In genomic region chr4:124755526-124755925, GRCm38 (mm10) we compare ENCODE assay signal across 11 mouse cellular contexts. TPM values are rescaled to one million over a fixed set of nuclear protein-coding genes. Genes with fewer than 3 reads are reported as not detected.
DNase-seq lines count a peak whose midpoint lies in the region; ATAC-seq and TF ChIP-seq lines count a peak whose summit lies in the region.
"Had no signal": no experiment of that assay in that cellular context is flagged by ENCODE, and none has a peak within 500 bp of the region (broad histone marks: within the 10 kb centered on the region; RNA-seq: fewer than 3 reads in every experiment).

No protein-coding gene starts in this region.

- TF ChIP-seq EP300 in stomach, postnatal 0 days (optimal IDR thresholded peaks at IDR 0.05), result no peak

- H3K9me3 ChIP-seq in intestine, embryonic 14.5 days (ENCODE audit: control insufficient read depth, low read length), result no peaks in the 10 kb centered on the region
- no peaks in the 10 kb centered on the region for H3K9me3 ChIP-seq in intestine, postnatal 0 days (ENCODE audit: control insufficient read depth)
- H3K9me3 ChIP-seq in stomach, embryonic 14.5 days (ENCODE audit: control insufficient read depth, low read depth, low read length), result no peaks in the 10 kb centered on the region
- no peaks in the 10 kb centered on the region for H3K9me3 ChIP-seq in stomach, postnatal 0 days (ENCODE audit: control insufficient read depth, low read length)
- no peaks in the 10 kb centered on the region for H3K9me3 ChIP-seq in intestine, embryonic 15.5 days
- H3K9me3 ChIP-seq: forebrain, embryonic 15.5 days; hindbrain, embryonic 12.5 days had no signal

- peaks cover 27% of the 10 kb centered on the region for H3K4me1 ChIP-seq in intestine, embryonic 14.5 days (replicated peaks; ENCODE audit: control insufficient read depth, insufficient read depth, low read length)
- peaks cover 8% of the 10 kb centered on the region for H3K4me1 ChIP-seq in intestine, postnatal 0 days (replicated peaks; ENCODE audit: control insufficient read depth, insufficient read depth, low read length)
- H3K4me1 ChIP-seq in stomach, embryonic 14.5 days (ENCODE audit: control insufficient read depth, insufficient read depth, low read length), result peaks cover 26% of the 10 kb centered on the region
- H3K4me1 ChIP-seq in stomach, postnatal 0 days (replicated peaks; ENCODE audit: control insufficient read depth, insufficient read depth), result 0 out of 2 replicates have a peak, but pooled peaks cover 2% of the 10 kb centered on the region
- H3K4me1 ChIP-seq in intestine, embryonic 15.5 days (replicated peaks), result peaks cover 40% of the 10 kb centered on the region

- peak overlapping the region; percentile 6; the same call in 1 of the 2 replicates for H3K27ac ChIP-seq in intestine, embryonic 14.5 days (ENCODE audit: low read depth)
- H3K27ac ChIP-seq in intestine, postnatal 0 days (ENCODE audit: low read depth, low read length), result no peak overlapping the region; the same call in 1 of the 2 replicates
- peak overlapping the region; percentile 36 for H3K27ac ChIP-seq in stomach, embryonic 14.5 days (ENCODE audit: low read length)
- no peak overlapping the region for H3K27ac ChIP-seq in stomach, postnatal 0 days (replicated peaks)
- H3K27ac ChIP-seq in intestine, embryonic 15.5 days, result 0 out of 2 replicates have a peak overlapping the region, but pooled peaks have one; percentile 8
- H3K27ac ChIP-seq: forebrain, embryonic 15.5 days; hindbrain, embryonic 12.5 days; macrophage had no signal

- H3K4me3 ChIP-seq in intestine, embryonic 14.5 days (ENCODE audit: low read depth, low read length), result no peak overlapping the region
- H3K4me3 ChIP-seq in intestine, postnatal 0 days (ENCODE audit: low read depth, low read length), result no peak overlapping the region
- H3K4me3 ChIP-seq in stomach, embryonic 14.5 days (ENCODE audit: low read depth, low read length), result no peak overlapping the region
- H3K4me3 ChIP-seq in stomach, postnatal 0 days (ENCODE audit: low read depth, low read length), result no peak overlapping the region
- H3K4me3 ChIP-seq in intestine, embryonic 15.5 days (replicated peaks), result no peak overlapping the region
- H3K4me3 ChIP-seq: forebrain, embryonic 15.5 days; hindbrain, embryonic 12.5 days had no signal

- no peak for TF ChIP-seq CTCF in intestine, postnatal 0 days (IDR thresholded peaks at IDR 0.05; ENCODE audit: low read depth)
- TF ChIP-seq CTCF in stomach, postnatal 0 days (IDR thresholded peaks at IDR 0.05; ENCODE audit: low read depth), result no peak

- no peak for ATAC-seq in intestine, embryonic 14.5 days (replicated peaks; ENCODE audit: low FRiP score, low TSS enrichment, low read depth)
- ATAC-seq in intestine, postnatal 0 days, result no peak
- ATAC-seq in stomach, embryonic 14.5 days (ENCODE audit: insufficient number of reproducible peaks, insufficient read depth, low FRiP score, low read depth), result no peak
- ATAC-seq in stomach, postnatal 0 days (ENCODE audit: low FRiP score, low TSS enrichment), result no peak
- ATAC-seq in intestine, embryonic 15.5 days, result no peak
- ATAC-seq in cerebellum, adult (ENCODE audit: insufficient number of reproducible peaks, low FRiP score, low TSS enrichment), result no peak
- ATAC-seq: forebrain, embryonic 15.5 days had no signal

- WGBS in intestine, embryonic 14.5 days, result 42% methylated on average over 7 of the region's 7 CpGs
- WGBS in intestine, postnatal 0 days, result 37% methylated on average over 7 of the region's 7 CpGs
- 30% methylated on average over 7 of the region's 7 CpGs for WGBS in stomach, embryonic 14.5 days
- 26% methylated on average over 7 of the region's 7 CpGs for WGBS in stomach, postnatal 0 days
- WGBS in intestine, embryonic 15.5 days, result 32% methylated on average over 7 of the region's 7 CpGs

- no peak overlapping the region for H3K4me2 ChIP-seq in intestine, embryonic 14.5 days (ENCODE audit: low read length)
- H3K4me2 ChIP-seq in intestine, postnatal 0 days (replicated peaks; ENCODE audit: low read depth), result no peak overlapping the region
- no peak overlapping the region for H3K4me2 ChIP-seq in stomach, embryonic 14.5 days (replicated peaks; ENCODE audit: low read depth, low read length)
- no peak overlapping the region for H3K4me2 ChIP-seq in stomach, postnatal 0 days (replicated peaks; ENCODE audit: low read depth)
- H3K4me2 ChIP-seq in intestine, embryonic 15.5 days (replicated peaks), result no peak overlapping the region
- H3K4me2 ChIP-seq: forebrain, embryonic 15.5 days; hindbrain, embryonic 12.5 days had no signal

- no peaks in the 10 kb centered on the region for H3K27me3 ChIP-seq in intestine, embryonic 14.5 days (replicated peaks; ENCODE audit: control insufficient read depth, insufficient read depth, low read length)
- no peaks in the 10 kb centered on the region for H3K27me3 ChIP-seq in intestine, postnatal 0 days (replicated peaks; ENCODE audit: control insufficient read depth, insufficient read depth, low read length)
- H3K27me3 ChIP-seq in stomach, embryonic 14.5 days (ENCODE audit: control insufficient read depth, insufficient read depth, low read length), result no peaks in the 10 kb centered on the region
- no peaks in the 10 kb centered on the region for H3K27me3 ChIP-seq in stomach, postnatal 0 days (ENCODE audit: control insufficient read depth, insufficient read depth, low read length)
- no peaks in the 10 kb centered on the region for H3K27me3 ChIP-seq in intestine, embryonic 15.5 days (replicated peaks)
- H3K27me3 ChIP-seq: forebrain, embryonic 15.5 days had no signal

- no peak for DNase-seq in intestine, embryonic 14.5 days (ENCODE audit: low spot score)
- DNase-seq in stomach, postnatal 0 days (ENCODE audit: low spot score), result no peak
- DNase-seq in Muller cell, postnatal 12 days (ENCODE audit: inconsistent ontology term), result no peak
- DNase-seq: thymus, postnatal 14 days had no signal

- H3K9ac ChIP-seq in intestine, embryonic 14.5 days (ENCODE audit: low read length), result no peak overlapping the region
- no peak overlapping the region for H3K9ac ChIP-seq in intestine, postnatal 0 days (ENCODE audit: low read depth, low read length)
- no peak overlapping the region for H3K9ac ChIP-seq in stomach, embryonic 14.5 days (replicated peaks; ENCODE audit: low read depth, low read length)
- H3K9ac ChIP-seq in stomach, postnatal 0 days (ENCODE audit: low read length), result no peak overlapping the region
- no peak overlapping the region for H3K9ac ChIP-seq in intestine, embryonic 15.5 days
- H3K9ac ChIP-seq: forebrain, embryonic 15.5 days; hindbrain, embryonic 12.5 days had no signal

- no peaks in the 10 kb centered on the region for H3K36me3 ChIP-seq in intestine, embryonic 14.5 days (ENCODE audit: control insufficient read depth, insufficient read depth, low read length)
- H3K36me3 ChIP-seq in intestine, postnatal 0 days (ENCODE audit: control insufficient read depth, insufficient read depth), result no peaks in the 10 kb centered on the region
- H3K36me3 ChIP-seq in stomach, embryonic 14.5 days (ENCODE audit: control insufficient read depth, insufficient read depth, low read length), result no peaks in the 10 kb centered on the region
- no peaks in the 10 kb centered on the region for H3K36me3 ChIP-seq in stomach, postnatal 0 days (ENCODE audit: control insufficient read depth, insufficient read depth, low read length)
- no peaks in the 10 kb centered on the region for H3K36me3 ChIP-seq in intestine, embryonic 15.5 days
- H3K36me3 ChIP-seq: forebrain, embryonic 15.5 days had no signal

RNA-seq across cellular contexts. Expression of gene Inpp5b, which starts 13.9 kb away (rescaled TPM):
- polyA plus RNA-seq in intestine, embryonic 14.5 days (2014; fragmentation: Nextera tagmentation; extraction: Ambion mirVana), result 29.4 and 31.2 TPM in 2 replicates
- 22.4 and 23.0 TPM in 2 replicates for polyA plus RNA-seq in intestine, postnatal 0 days (2015; fragmentation: Nextera tagmentation; extraction: Ambion mirVana)
- polyA plus RNA-seq in stomach, embryonic 14.5 days (2014; fragmentation: Nextera tagmentation; extraction: Ambion mirVana), result 27.4 and 31.1 TPM in 2 replicates
- 23.5 and 24.8 TPM in 2 replicates for polyA plus RNA-seq in stomach, postnatal 0 days (2015; fragmentation: Nextera tagmentation; extraction: Ambion mirVana)
- polyA plus RNA-seq in intestine, embryonic 15.5 days (2015; fragmentation: Nextera tagmentation; extraction: Ambion mirVana), result 24.4 and 28.7 TPM in 2 replicates

RNA-seq across cellular contexts. Expression of gene Sf3a3, which starts 41.0 kb away (rescaled TPM):
- 142 and 164 TPM in 2 replicates for polyA plus RNA-seq in intestine, embryonic 14.5 days (2014; fragmentation: Nextera tagmentation; extraction: Ambion mirVana)
- 45.3 and 45.7 TPM in 2 replicates for polyA plus RNA-seq in intestine, postnatal 0 days (2015; fragmentation: Nextera tagmentation; extraction: Ambion mirVana)
- 145 and 150 TPM in 2 replicates for polyA plus RNA-seq in stomach, embryonic 14.5 days (2014; fragmentation: Nextera tagmentation; extraction: Ambion mirVana)
- polyA plus RNA-seq in stomach, postnatal 0 days (2015; fragmentation: Nextera tagmentation; extraction: Ambion mirVana), result 58.7 and 63.5 TPM in 2 replicates
- polyA plus RNA-seq in intestine, embryonic 15.5 days (2015; fragmentation: Nextera tagmentation; extraction: Ambion mirVana), result 131 and 133 TPM in 2 replicates

RNA-seq across cellular contexts. Expression of gene Mtf1, which starts 46.4 kb away (rescaled TPM):
- 11.9 and 13.2 TPM in 2 replicates for polyA plus RNA-seq in intestine, embryonic 14.5 days (2014; fragmentation: Nextera tagmentation; extraction: Ambion mirVana)
- 10.4 and 11.5 TPM in 2 replicates for polyA plus RNA-seq in intestine, postnatal 0 days (2015; fragmentation: Nextera tagmentation; extraction: Ambion mirVana)
- 12.9 and 14.1 TPM in 2 replicates for polyA plus RNA-seq in stomach, embryonic 14.5 days (2014; fragmentation: Nextera tagmentation; extraction: Ambion mirVana)
- polyA plus RNA-seq in stomach, postnatal 0 days (2015; fragmentation: Nextera tagmentation; extraction: Ambion mirVana), result 10.6 and 11.6 TPM in 2 replicates
- polyA plus RNA-seq in intestine, embryonic 15.5 days (2015; fragmentation: Nextera tagmentation; extraction: Ambion mirVana), result 13.6 TPM in 2 replicates

RNA-seq across cellular contexts. Expression of gene Fhl3, which starts 55.0 kb away (rescaled TPM):
- polyA plus RNA-seq in intestine, embryonic 14.5 days (2014; fragmentation: Nextera tagmentation; extraction: Ambion mirVana), result 12.9 and 13.6 TPM in 2 replicates
- 3.8 TPM in 2 replicates for polyA plus RNA-seq in intestine, postnatal 0 days (2015; fragmentation: Nextera tagmentation; extraction: Ambion mirVana)
- 19.5 and 20.4 TPM in 2 replicates for polyA plus RNA-seq in stomach, embryonic 14.5 days (2014; fragmentation: Nextera tagmentation; extraction: Ambion mirVana)
- 7.4 and 9.0 TPM in 2 replicates for polyA plus RNA-seq in stomach, postnatal 0 days (2015; fragmentation: Nextera tagmentation; extraction: Ambion mirVana)
- 8.8 and 11.8 TPM in 2 replicates for polyA plus RNA-seq in intestine, embryonic 15.5 days (2015; fragmentation: Nextera tagmentation; extraction: Ambion mirVana)

Comparison
In these comparisons a context has a peak if more than half of its experiments do, and no peak if none do; other contexts are left out.
1. H3K27ac ChIP-seq: peak in intestine, embryonic 14.5 days (single experiment), stomach, embryonic 14.5 days (single experiment) and intestine, embryonic 15.5 days (single experiment); none in intestine, postnatal 0 days (single experiment) and stomach, postnatal 0 days (single experiment).